Mouse (Mus musculus): ENCODE results near the gene Ccdc163.

Gene Ccdc163

GRCm38 (mm10) chr4:116782171-116782570 is 73.9 kb downstream of the Ccdc163 start:
- no peak for DNase-seq

- DNase-seq, result no peak
Observed at GRCm38 (mm10) chr4:116786587-116786986, 78.3 kb downstream of the Ccdc163 start.

GRCm38 (mm10) chr4:116787985-116788760 is 79.9 kb downstream of the Ccdc163 start:
- no peak for DNase-seq

- peak; percentile 58 to 65 for DNase-seq
Observed at GRCm38 (mm10) chr4:116788956-116789355, 80.6 kb downstream of the Ccdc163 start.

- no peak for DNase-seq
Observed at GRCm38 (mm10) chr4:116792453-116792852, 84.1 kb downstream of the Ccdc163 start.

GRCm38 (mm10) chr4:116794273-116794672 is 86.0 kb downstream of the Ccdc163 start:
- DNase-seq, result no peak

- no peak for DNase-seq
Observed at GRCm38 (mm10) chr4:116796442-116797110, 88.3 kb downstream of the Ccdc163 start.

GRCm38 (mm10) chr4:116799901-116800300 is 91.6 kb downstream of the Ccdc163 start:
- peak in 1 of 2 experiments; percentile 23 for DNase-seq

Data from thymus, postnatal 36 days (tissue).